In genomic region chr17:9756196-9756595, GRCm38 (mm10) we compare ENCODE assay signal across 8 mouse cellular contexts.
DNase-seq lines count a peak whose midpoint lies in the region; ATAC-seq lines count a peak whose summit lies in the region.

No protein-coding gene starts in this region.

- ATAC-seq in forebrain, embryonic 14.5 days = no peak; the same call in 1 of the 2 replicates
- ATAC-seq in forebrain, embryonic 13.5 days = no peak
- no peak for ATAC-seq in midbrain, embryonic 11.5 days (ENCODE audit: low FRiP score)

- peaks cover 7% of the 10 kb centered on the region for H3K4me1 ChIP-seq in forebrain, embryonic 14.5 days (ENCODE audit: control insufficient read depth, insufficient read depth, low read length)
- peaks cover 26% of the 10 kb centered on the region for H3K4me1 ChIP-seq in forebrain, embryonic 13.5 days
- peaks cover 10% of the 10 kb centered on the region for H3K4me1 ChIP-seq in midbrain, embryonic 11.5 days (ENCODE audit: control insufficient read depth, insufficient read depth, low read length)

- WGBS in forebrain, embryonic 14.5 days = 67% methylated on average over 3 of the region's 3 CpGs
- 63% methylated on average over 3 of the region's 3 CpGs for WGBS in forebrain, embryonic 13.5 days
- WGBS in midbrain, embryonic 11.5 days = 63% methylated on average over 3 of the region's 3 CpGs

- no peak overlapping the region for H3K4me3 ChIP-seq in forebrain, embryonic 14.5 days (ENCODE audit: low read depth, low read length)
- H3K4me3 ChIP-seq in forebrain, embryonic 13.5 days = no peak overlapping the region
- no peak overlapping the region for H3K4me3 ChIP-seq in midbrain, embryonic 11.5 days (ENCODE audit: low read depth, low read length)

- no peak overlapping the region for H3K27ac ChIP-seq in forebrain, embryonic 14.5 days (ENCODE audit: low read depth, low read length)
- H3K27ac ChIP-seq in forebrain, embryonic 13.5 days = no peak overlapping the region
- no peak overlapping the region for H3K27ac ChIP-seq in midbrain, embryonic 11.5 days (ENCODE audit: low read depth, low read length)

- H3K36me3 ChIP-seq in forebrain, embryonic 14.5 days (ENCODE audit: control insufficient read depth, insufficient read depth, low read length) = no peaks in the 10 kb centered on the region
- no peaks in the 10 kb centered on the region for H3K36me3 ChIP-seq in forebrain, embryonic 13.5 days (ENCODE audit: poor library complexity, severe bottlenecking)
- no peaks in the 10 kb centered on the region for H3K36me3 ChIP-seq in midbrain, embryonic 11.5 days (ENCODE audit: control insufficient read depth, insufficient read depth, low read length)

- H3K4me2 ChIP-seq in forebrain, embryonic 14.5 days (ENCODE audit: low read length) = no peak overlapping the region
- H3K4me2 ChIP-seq in forebrain, embryonic 13.5 days = no peak overlapping the region
- no peak overlapping the region for H3K4me2 ChIP-seq in midbrain, embryonic 11.5 days

- H3K9ac ChIP-seq in forebrain, embryonic 14.5 days (ENCODE audit: low read length) = no peak overlapping the region
- H3K9ac ChIP-seq in forebrain, embryonic 13.5 days = no peak overlapping the region
- no peak overlapping the region for H3K9ac ChIP-seq in midbrain, embryonic 11.5 days (ENCODE audit: low read length)

- H3K9me3 ChIP-seq in forebrain, embryonic 14.5 days (replicated peaks; ENCODE audit: control insufficient read depth, low read length) = no peaks in the 10 kb centered on the region
- H3K9me3 ChIP-seq in forebrain, embryonic 13.5 days (replicated peaks) = no peaks in the 10 kb centered on the region
- no peaks in the 10 kb centered on the region for H3K9me3 ChIP-seq in midbrain, embryonic 11.5 days (ENCODE audit: control insufficient read depth, low read length)

- DNase-seq in forebrain, embryonic 14.5 days (ENCODE audit: low spot score) = peak; percentile 78
- peak; percentile 32 to 42 for DNase-seq in B cell, adult 2 months
- peak; percentile 77 for DNase-seq in brain, adult 2 months (ENCODE audit: low read depth, low spot score)
- DNase-seq in gastrocnemius, adult 8-10 months (ENCODE audit: low spot score in 2 of 2) = peak; percentile 41 to 50
- DNase-seq in kidney, postnatal 4 days = peak; percentile 87 to 89
- peak; percentile 97 for DNase-seq in midbrain, embryonic 11.5 days (ENCODE audit: low spot score, missing footprints)
- DNase-seq in yolk sac, embryonic 10.5 days (ENCODE audit: low spot score) = no peak

- H3K27me3 ChIP-seq in forebrain, embryonic 14.5 days (replicated peaks; ENCODE audit: control insufficient read depth, insufficient read depth, low read length) = no peaks in the 10 kb centered on the region
- H3K27me3 ChIP-seq in forebrain, embryonic 13.5 days = no peaks in the 10 kb centered on the region
- no peaks in the 10 kb centered on the region for H3K27me3 ChIP-seq in midbrain, embryonic 11.5 days (ENCODE audit: control insufficient read depth, insufficient read depth, low read length)
